ENCODE assay signal across 8 mouse cellular contexts in the genomic region with DNA sequence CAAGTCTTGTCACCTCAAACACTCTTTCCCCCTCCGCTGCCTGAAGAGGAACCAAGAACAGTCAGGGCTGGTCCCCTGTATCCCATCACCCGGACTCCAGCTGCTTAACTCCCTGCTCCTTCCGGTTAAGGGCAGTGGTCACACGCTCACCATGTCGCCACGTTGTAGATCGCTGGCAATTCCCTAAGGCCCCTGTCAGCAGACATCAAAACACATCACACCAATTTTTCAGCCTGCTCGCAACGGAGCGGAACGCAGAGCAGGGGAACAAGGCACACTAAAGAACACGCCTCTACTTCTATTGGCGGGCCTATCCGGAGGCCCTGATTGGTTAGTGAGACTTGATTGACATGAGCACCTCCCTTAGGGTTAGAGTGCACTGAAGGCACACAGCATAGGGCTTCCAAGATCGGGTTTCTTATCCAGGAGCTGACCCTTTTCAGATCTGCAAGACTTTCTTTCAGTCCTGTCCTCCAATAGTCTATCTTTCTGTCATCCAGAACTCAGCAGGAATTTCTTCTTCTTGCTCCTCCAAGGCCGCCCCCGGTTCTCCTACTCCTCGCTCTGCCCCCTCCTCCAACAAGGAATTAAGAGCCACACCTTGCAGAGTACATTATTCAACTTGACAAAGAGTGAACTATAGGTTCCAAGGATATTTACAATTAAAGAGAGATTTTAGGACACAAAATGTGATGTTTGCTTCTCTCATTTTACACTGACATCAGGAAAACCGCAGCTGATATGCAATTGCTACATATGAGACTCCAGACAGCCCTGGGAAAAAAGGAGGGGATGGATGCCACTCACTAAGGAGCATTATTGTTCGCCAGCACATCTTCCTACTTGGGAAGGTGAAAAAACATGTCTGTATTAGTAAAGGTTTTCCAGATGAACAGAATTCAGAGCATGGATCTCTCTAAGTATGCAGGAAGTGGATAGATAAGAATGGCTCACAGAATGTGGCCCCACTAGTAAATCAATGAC. TPM values are rescaled to one million over a fixed set of nuclear protein-coding genes. Genes with fewer than 3 reads are reported as not detected.
DNase-seq lines count a peak whose midpoint lies in the region; ATAC-seq and TF ChIP-seq lines count a peak whose summit lies in the region.
"Not testable (repeated sequence)": the region's sequence is repeated elsewhere in the genome, so short reads cannot be mapped to it uniquely, and the experiment has no call there.

A gene (minus strand): TSS at position 278 of the 984 bp plus-strand sequence.

- H3K9me3 ChIP-seq in hindbrain, embryonic 14.5 days (ENCODE audit: control insufficient read depth, low read length); lung, postnatal 0 days (ENCODE audit: low read length): not testable (repeated sequence)

- not testable (repeated sequence) for H3K36me3 ChIP-seq in hindbrain, embryonic 14.5 days (replicated peaks; ENCODE audit: control insufficient read depth, insufficient read depth); lung, postnatal 0 days (ENCODE audit: insufficient read depth, low read length)

- peak; percentile 58 for DNase-seq in T-cell, adult 2 months (ENCODE audit: low spot score)
- peak; percentile 51 to 64 for DNase-seq in cerebellum, postnatal 25 days
- peak; percentile 17 to 36 for DNase-seq in frontal cortex, postnatal 25 days (ENCODE audit: low spot score in 2 of 2)
- DNase-seq in hindbrain, embryonic 14.5 days (ENCODE audit: low spot score) = peak; percentile 73
- peak; percentile 33 to 60 for DNase-seq in layer of hippocampus, postnatal 14 days (ENCODE audit: low spot score in 2 of 2)
- DNase-seq in lung, postnatal 0 days (ENCODE audit: low spot score) = peak; percentile 72
- peak; percentile 11 for DNase-seq in ovary, postnatal 10 days (ENCODE audit: low spot score)
- DNase-seq in thymus, postnatal 10 days (ENCODE audit: low spot score in 2 of 2) = peak; percentile 45 to 68

- ATAC-seq in hindbrain, embryonic 14.5 days (ENCODE audit: low FRiP score) = peak; percentile 95
- ATAC-seq in lung, postnatal 0 days = peak; percentile 86

- H3K9ac ChIP-seq in hindbrain, embryonic 14.5 days = peak within 1 kb of the TSS; percentile 64
- not testable (repeated sequence) for H3K9ac ChIP-seq in lung, postnatal 0 days (replicated peaks; ENCODE audit: low read depth)

- H3K4me1 ChIP-seq in hindbrain, embryonic 14.5 days (replicated peaks; ENCODE audit: control insufficient read depth, insufficient read depth, low read length); lung, postnatal 0 days (ENCODE audit: insufficient read depth, low read depth, low read length): not testable (repeated sequence)

- H3K27ac ChIP-seq in hindbrain, embryonic 14.5 days; lung, postnatal 0 days (ENCODE audit: low read length): not testable (repeated sequence)

- TF ChIP-seq EP300 in lung, postnatal 0 days (IDR thresholded peaks at IDR 0.05) = not testable (repeated sequence)

- WGBS in hindbrain, embryonic 14.5 days = 8% methylated on average over 20 of the region's 20 CpGs
- WGBS in lung, postnatal 0 days = 8% methylated on average over 20 of the region's 20 CpGs

- TF ChIP-seq CTCF in lung, postnatal 0 days (IDR thresholded peaks at IDR 0.05) = not testable (repeated sequence)

- not testable (repeated sequence) for H3K27me3 ChIP-seq in hindbrain, embryonic 14.5 days (ENCODE audit: control insufficient read depth, insufficient read depth, low read length); lung, postnatal 0 days (replicated peaks; ENCODE audit: insufficient read depth, low read length)

- H3K4me2 ChIP-seq in hindbrain, embryonic 14.5 days (replicated peaks) = peak within 1 kb of the TSS; percentile 59
- peak within 1 kb of the TSS; percentile 54 for H3K4me2 ChIP-seq in lung, postnatal 0 days (replicated peaks; ENCODE audit: low read depth, low read length)

- peak within 1 kb of the TSS; percentile 45 for H3K4me3 ChIP-seq in hindbrain, embryonic 14.5 days (replicated peaks; ENCODE audit: low read length)
- peak within 1 kb of the TSS; percentile 38 for H3K4me3 ChIP-seq in lung, postnatal 0 days (ENCODE audit: low read depth, low read length)

RNA-seq across cellular contexts. Expression of the gene that starts here (rescaled TPM):
- 36.9 and 37.1 TPM in 2 replicates for polyA plus RNA-seq in hindbrain, embryonic 14.5 days (2014; fragmentation: Nextera tagmentation; extraction: Ambion mirVana)
- 10 to 100 TPM; 12.7 to 13.5 TPM for total RNA-seq in layer of hippocampus, postnatal 14 days (2021)
- 8.4 and 9.0 TPM in 2 replicates for polyA plus RNA-seq in lung, postnatal 0 days (2015; fragmentation: Nextera tagmentation; extraction: Ambion mirVana)

Comparison
In these comparisons a context has a peak if more than half of its experiments do, and no peak if none do; other contexts are left out.
1. DNase-seq: peak in every context shown above with its lines; median percentile 73 in hindbrain, embryonic 14.5 days; 72 in lung, postnatal 0 days; 58 in T-cell, adult 2 months; 58 in cerebellum, postnatal 25 days; 56 in thymus, postnatal 10 days; 46 in layer of hippocampus, postnatal 14 days; 26 in frontal cortex, postnatal 25 days; 11 in ovary, postnatal 10 days.